Mouse (Mus musculus): ENCODE measurements at regions not wholly inside any gene's neighbourhood (a gene's known extent, or its start where the extent isn't known, plus 50 kb on each side); places are given as distances from the start of the nearest gene placed in this dataset.

- TF ChIP-seq CTCF (conservative IDR thresholded peaks at IDR 0.05; ENCODE audit: low read length): no peak
- TF ChIP-seq NANOG (IDR thresholded peaks at IDR 0.05; ENCODE audit: borderline replicate concordance, low read length): no peak
- TF ChIP-seq POU5F1 (IDR thresholded peaks at IDR 0.05; ENCODE audit: borderline replicate concordance, low read length): no peak
Observed at GRCm38 (mm10) chr9:117863318-117863717, 177.0 kb upstream of the Azi2 start.

All from E14TG2a.4 (cell line).